ENCODE assay signal across 35 mouse cellular contexts in genomic region chr12:84254886-84255285, GRCm38 (mm10).
"Had no signal": no experiment of that assay in that cellular context is flagged by ENCODE, and none has a peak within 500 bp of the region (broad histone marks: within the 10 kb centered on the region; RNA-seq: fewer than 3 reads in every experiment).

No protein-coding gene starts in this region.

- H3K36me3 ChIP-seq: heart, embryonic 10.5 days; heart, embryonic 12.5 days; heart, embryonic 13.5 days; heart, embryonic 15.5 days; hindbrain, embryonic 10.5 days; hindbrain, embryonic 12.5 days; hindbrain, embryonic 13.5 days; hindbrain, embryonic 15.5 days; intestine, embryonic 15.5 days; kidney, embryonic 15.5 days had no signal

- H3K9ac ChIP-seq: heart, embryonic 12.5 days; heart, embryonic 13.5 days; heart, embryonic 15.5 days; hindbrain, embryonic 12.5 days; hindbrain, embryonic 13.5 days; hindbrain, embryonic 14.5 days; hindbrain, embryonic 15.5 days; intestine, embryonic 15.5 days; kidney, embryonic 15.5 days had no signal

- H3K4me2 ChIP-seq: heart, embryonic 11.5 days; heart, embryonic 12.5 days; heart, embryonic 13.5 days; heart, embryonic 15.5 days; hindbrain, embryonic 12.5 days; hindbrain, embryonic 13.5 days; hindbrain, embryonic 14.5 days; hindbrain, embryonic 15.5 days; intestine, embryonic 15.5 days; kidney, embryonic 15.5 days had no signal

- ATAC-seq: hindbrain, embryonic 16.5 days; hindbrain, postnatal 0 days; inflammation-experienced regulatory T-cells, adult 6 months; intestine, embryonic 15.5 days; intestine, embryonic 16.5 days; intestine, postnatal 0 days had no signal

- DNase-seq: heart, postnatal 10 days; heart, postnatal 14 days; heart, postnatal 36 days; heart, postnatal 4 days; kidney, adult 11 months; kidney, adult 18-20 months; kidney, adult 2 months; kidney, adult 8-10 months; kidney, adult 9 months; kidney, postnatal 10 days; kidney, postnatal 14 days; kidney, postnatal 25 days; kidney, postnatal 36 days; kidney, postnatal 4 days; layer of hippocampus, adult 9-11 months; layer of hippocampus, postnatal 36 days had no signal

- H3K4me1 ChIP-seq: heart, embryonic 10.5 days; heart, embryonic 12.5 days; heart, embryonic 13.5 days; heart, embryonic 15.5 days; hindbrain, embryonic 10.5 days; hindbrain, embryonic 12.5 days; hindbrain, embryonic 13.5 days; hindbrain, embryonic 15.5 days; intestine, embryonic 15.5 days; kidney, embryonic 15.5 days had no signal

- H3K4me3 ChIP-seq: heart, embryonic 10.5 days; heart, embryonic 12.5 days; heart, embryonic 13.5 days; heart, embryonic 15.5 days; hindbrain, embryonic 10.5 days; hindbrain, embryonic 12.5 days; hindbrain, embryonic 13.5 days; hindbrain, embryonic 15.5 days; intestine, embryonic 15.5 days; kidney, embryonic 15.5 days; layer of hippocampus, adult 2 months had no signal

- H3K27me3 ChIP-seq: heart, embryonic 12.5 days; heart, embryonic 13.5 days; heart, embryonic 15.5 days; hindbrain, embryonic 12.5 days; hindbrain, embryonic 13.5 days; hindbrain, embryonic 15.5 days; intestine, embryonic 15.5 days; kidney, embryonic 15.5 days had no signal

- H3K27ac ChIP-seq: heart, embryonic 10.5 days; heart, embryonic 13.5 days; heart, embryonic 15.5 days; hindbrain, embryonic 10.5 days; hindbrain, embryonic 12.5 days; hindbrain, embryonic 13.5 days; hindbrain, embryonic 14.5 days; hindbrain, embryonic 15.5 days; hindbrain, postnatal 0 days; intestine, embryonic 15.5 days; kidney, embryonic 15.5 days; kidney, postnatal 0 days; layer of hippocampus, adult 2 months had no signal

- H3K9me3 ChIP-seq: heart, embryonic 10.5 days; heart, embryonic 12.5 days; heart, embryonic 13.5 days; heart, embryonic 15.5 days; hindbrain, embryonic 12.5 days; hindbrain, embryonic 13.5 days; hindbrain, embryonic 15.5 days; intestine, embryonic 15.5 days; kidney, embryonic 15.5 days had no signal
